Mouse (Mus musculus): Measurements from ENCODE around the gene Elf2.

Gene Elf2

GRCm38 (mm10) chr3:51340552-51341267 is at the start of gene Elf2:
Gene Elf2, minus strand, starts transcription at chr3:51340663.
- in situ Hi-C loops (cut with MboI): no loop called here

- in situ Hi-C loops (cut with MboI): no loop called here
These were observed 48.4 kb upstream of the Elf2 start for GRCm38 (mm10) chr3:51388904-51389303.

- in situ Hi-C loops (cut with MboI): no loop called here
These were observed 47.5 kb upstream of the Elf2 start for GRCm38 (mm10) chr3:51387868-51388381.

GRCm38 (mm10) chr3:51387134-51387451 is 46.6 kb upstream of the Elf2 start:
- in situ Hi-C loops (cut with MboI): no loop called here

GRCm38 (mm10) chr3:51386441-51387133 is 46.1 kb upstream of the Elf2 start:
- in situ Hi-C loops (cut with MboI): no loop called here

- in situ Hi-C loops (cut with MboI): no loop called here
These were observed 42.9 kb upstream of the Elf2 start for GRCm38 (mm10) chr3:51383409-51383808.

- in situ Hi-C loops (cut with MboI): no loop called here
These were observed 40.2 kb upstream of the Elf2 start for GRCm38 (mm10) chr3:51380660-51381014.

- in situ Hi-C loops (cut with MboI): no loop called here
These were observed 39.6 kb upstream of the Elf2 start for GRCm38 (mm10) chr3:51379786-51380659.

- in situ Hi-C loops (cut with MboI): no loop called here
These were observed 38.1 kb upstream of the Elf2 start for GRCm38 (mm10) chr3:51378665-51378946.

GRCm38 (mm10) chr3:51377878-51378664 is 37.6 kb upstream of the Elf2 start:
- in situ Hi-C loops (cut with MboI): no loop called here

- in situ Hi-C loops (cut with MboI): no loop called here
These were observed 35.1 kb upstream of the Elf2 start for GRCm38 (mm10) chr3:51375307-51376265.

- in situ Hi-C loops (cut with MboI): no loop called here
These were observed 33.1 kb upstream of the Elf2 start for GRCm38 (mm10) chr3:51373544-51373943.

- in situ Hi-C loops (cut with MboI): no loop called here
These were observed 32.4 kb upstream of the Elf2 start for GRCm38 (mm10) chr3:51372883-51373282.

GRCm38 (mm10) chr3:51371826-51372225 is 31.4 kb upstream of the Elf2 start:
- in situ Hi-C loops (cut with MboI): no loop called here

- in situ Hi-C loops (cut with MboI): no loop called here
These were observed 27.5 kb upstream of the Elf2 start for GRCm38 (mm10) chr3:51368011-51368410.

- in situ Hi-C loops (cut with MboI): no loop called here
These were observed 26.5 kb upstream of the Elf2 start for GRCm38 (mm10) chr3:51366926-51367325.

- in situ Hi-C loops (cut with MboI): no loop called here
These were observed 25.0 kb upstream of the Elf2 start for GRCm38 (mm10) chr3:51365517-51365882.

- in situ Hi-C loops (cut with MboI): no loop called here
These were observed 24.4 kb upstream of the Elf2 start for GRCm38 (mm10) chr3:51364703-51365516.

GRCm38 (mm10) chr3:51361066-51361465 is 20.6 kb upstream of the Elf2 start:
- in situ Hi-C loops (cut with MboI): no loop called here

All from mature B cell (primary cell).